Mouse (Mus musculus): ENCODE measurements around the gene Cdh18. TPM values are rescaled to one million over a fixed set of nuclear protein-coding genes. Genes with fewer than 3 reads are reported as not detected.
"Not testable (repeated sequence)": the region's sequence is repeated elsewhere in the genome, so short reads cannot be mapped to it uniquely, and the experiment has no call there.

Cdh18 gene
- polyA plus RNA-seq (2016; fragmentation: Nextera tagmentation; extraction: Ambion mirVana) = 0.12 and 0.14 TPM in 2 replicates

- no peaks in the 10 kb centered on the region for H3K9me3 ChIP-seq (replicated peaks)
- H3K27me3 ChIP-seq (replicated peaks) = no peaks in the 10 kb centered on the region
- no peak within 1 kb of the TSS for H3K27ac ChIP-seq
- no peaks in the 10 kb centered on the region for H3K4me1 ChIP-seq
- H3K4me3 ChIP-seq = no peak within 1 kb of the TSS
- no peak for ATAC-seq
- 48% methylated on average over 5 of the region's 5 CpGs for WGBS (ENCODE audit: insufficient replicate concordance)
- no peaks in the 10 kb centered on the region for H3K36me3 ChIP-seq
- H3K4me2 ChIP-seq = no peak within 1 kb of the TSS
- no peak within 1 kb of the TSS for H3K9ac ChIP-seq
Measured at GRCm38 (mm10) chr15:22548711-22549271, at the start of gene Cdh18. Gene Cdh18, plus strand, starts transcription at chr15:22549022.

- no peak for ATAC-seq
- no peaks in the 10 kb centered on the region for H3K4me1 ChIP-seq
- H3K4me3 ChIP-seq = no peak overlapping the region
- H3K9ac ChIP-seq = no peak overlapping the region
- H3K4me2 ChIP-seq = no peak overlapping the region
- no peaks in the 10 kb centered on the region for H3K9me3 ChIP-seq (replicated peaks)
- H3K27me3 ChIP-seq (replicated peaks) = no peaks in the 10 kb centered on the region
- H3K36me3 ChIP-seq = no peaks in the 10 kb centered on the region
- no peak overlapping the region for H3K27ac ChIP-seq
Measured at GRCm38 (mm10) chr15:22511271-22511670, 37.6 kb upstream of the Cdh18 start.

DNA sequence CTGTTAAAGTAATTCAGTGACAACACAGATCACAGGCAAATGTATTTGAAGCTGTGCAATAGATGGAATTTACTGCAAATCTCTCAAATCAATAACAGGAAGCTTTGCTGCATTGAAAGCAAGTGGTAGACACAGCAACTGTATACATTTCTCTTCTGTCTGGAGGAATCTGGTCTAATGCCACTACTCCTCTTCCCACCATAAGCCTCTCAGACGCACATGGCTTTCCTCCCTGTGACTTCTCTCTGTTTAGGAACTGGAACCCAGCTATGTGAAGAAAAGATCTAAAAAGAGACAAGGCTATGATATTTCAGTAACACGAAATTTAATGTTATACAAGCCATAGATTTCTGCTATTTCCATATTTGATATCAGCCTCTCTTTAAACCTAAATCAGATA lies 13.0 kb upstream of the Cdh18 start:
- no peaks in the 10 kb centered on the region for H3K4me1 ChIP-seq
- no peaks in the 10 kb centered on the region for H3K9me3 ChIP-seq (replicated peaks)
- H3K27ac ChIP-seq = no peak overlapping the region
- no peaks in the 10 kb centered on the region for H3K27me3 ChIP-seq (replicated peaks)
- H3K4me3 ChIP-seq = no peak overlapping the region
- 43% methylated on average over 2 of the region's 2 CpGs for WGBS (ENCODE audit: insufficient replicate concordance)
- no peak overlapping the region for H3K9ac ChIP-seq
- no peaks in the 10 kb centered on the region for H3K36me3 ChIP-seq
- H3K4me2 ChIP-seq = no peak overlapping the region
- no peak for ATAC-seq

- H3K4me1 ChIP-seq = no peaks in the 10 kb centered on the region
- H3K36me3 ChIP-seq = no peaks in the 10 kb centered on the region
- no peak overlapping the region for H3K9ac ChIP-seq
- no peak for ATAC-seq
- no peaks in the 10 kb centered on the region for H3K9me3 ChIP-seq (replicated peaks)
- 15% methylated on average over 4 of the region's 4 CpGs for WGBS (ENCODE audit: insufficient replicate concordance)
- no peaks in the 10 kb centered on the region for H3K27me3 ChIP-seq (replicated peaks)
- H3K4me3 ChIP-seq = no peak overlapping the region
- no peak overlapping the region for H3K27ac ChIP-seq
- H3K4me2 ChIP-seq = no peak overlapping the region
Measured at GRCm38 (mm10) chr15:22577974-22578616, 29.3 kb downstream of the Cdh18 start.

DNA sequence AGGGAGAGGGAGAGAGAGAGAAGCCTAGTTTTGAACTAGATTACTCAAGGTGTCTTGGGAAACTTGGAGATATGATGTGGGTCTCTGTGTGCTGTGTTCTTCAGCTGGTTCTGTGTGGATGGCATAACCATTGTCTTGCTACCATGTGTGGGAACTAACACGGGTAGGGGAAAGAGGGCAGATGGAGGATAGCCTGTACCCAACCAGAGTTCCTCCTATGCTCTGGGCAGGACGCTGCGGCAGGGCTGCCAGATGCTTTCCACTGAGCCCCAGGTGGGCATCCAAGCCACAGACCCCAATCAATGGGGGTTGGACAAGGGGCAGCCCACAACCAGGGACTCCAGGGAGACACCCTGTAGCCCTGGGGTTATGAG lies 29.8 kb downstream of the Cdh18 start:
- H3K4me3 ChIP-seq = no peak overlapping the region
- no peaks in the 10 kb centered on the region for H3K36me3 ChIP-seq
- no peak overlapping the region for H3K27ac ChIP-seq
- H3K4me1 ChIP-seq = no peaks in the 10 kb centered on the region
- no peak overlapping the region for H3K9ac ChIP-seq
- H3K27me3 ChIP-seq (replicated peaks) = no peaks in the 10 kb centered on the region
- ATAC-seq = no peak
- H3K9me3 ChIP-seq (replicated peaks) = no peaks in the 10 kb centered on the region
- 41% methylated on average over 3 of the region's 3 CpGs for WGBS (ENCODE audit: insufficient replicate concordance)
- no peak overlapping the region for H3K4me2 ChIP-seq

DNA sequence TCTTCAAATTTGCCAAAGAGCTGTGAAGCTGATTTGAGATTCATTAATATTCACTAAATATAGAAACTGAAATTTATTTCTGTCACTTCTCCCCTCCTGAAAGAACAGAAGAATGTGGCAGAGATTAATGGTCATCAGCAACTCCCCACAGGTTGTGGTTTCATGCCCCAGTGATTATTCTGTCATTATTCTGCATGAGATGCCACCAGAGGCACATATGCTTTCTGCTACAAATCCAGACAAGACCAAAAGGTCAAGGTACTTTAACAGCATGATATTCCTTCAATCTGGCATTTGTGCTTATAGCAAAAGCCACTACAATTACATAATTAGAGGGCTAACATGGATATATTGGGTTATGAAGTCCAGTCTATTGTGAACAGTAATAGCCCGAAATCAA lies 35.8 kb downstream of the Cdh18 start:
- H3K36me3 ChIP-seq = no peaks in the 10 kb centered on the region
- H3K27ac ChIP-seq = no peak overlapping the region
- H3K4me2 ChIP-seq = no peak overlapping the region
- WGBS (ENCODE audit: insufficient replicate concordance) = 77% methylated on average over 1 of the region's 1 CpGs
- H3K9ac ChIP-seq = no peak overlapping the region
- no peak overlapping the region for H3K4me3 ChIP-seq
- H3K4me1 ChIP-seq = no peaks in the 10 kb centered on the region
- ATAC-seq = no peak
- no peaks in the 10 kb centered on the region for H3K27me3 ChIP-seq (replicated peaks)
- no peaks in the 10 kb centered on the region for H3K9me3 ChIP-seq (replicated peaks)

- H3K4me1 ChIP-seq = no peaks in the 10 kb centered on the region
- 49% methylated on average over 2 of the region's 2 CpGs for WGBS (ENCODE audit: insufficient replicate concordance)
- no peaks in the 10 kb centered on the region for H3K36me3 ChIP-seq
- H3K4me3 ChIP-seq = no peak overlapping the region
- no peak overlapping the region for H3K9ac ChIP-seq
- H3K27me3 ChIP-seq (replicated peaks) = no peaks in the 10 kb centered on the region
- ATAC-seq = no peak
- H3K9me3 ChIP-seq (replicated peaks) = no peaks in the 10 kb centered on the region
- no peak overlapping the region for H3K4me2 ChIP-seq
- no peak overlapping the region for H3K27ac ChIP-seq
Measured at GRCm38 (mm10) chr15:22716376-22716775, 167.6 kb downstream of the Cdh18 start.

GRCm38 (mm10) chr15:22717681-22718080 lies 168.9 kb downstream of the Cdh18 start:
- Histone ChIP-seq H3K27ac (no peak overlapping the region), H3K27me3 (replicated peaks) (no peaks in the 10 kb centered on the region), H3K9me3 (replicated peaks) (no peaks in the 10 kb centered on the region), H3K36me3 (no peaks in the 10 kb centered on the region), H3K4me3 (no peak overlapping the region), H3K4me1 (no peaks in the 10 kb centered on the region), H3K9ac (no peak overlapping the region), H3K4me2 (no peak overlapping the region)
- WGBS (ENCODE audit: insufficient replicate concordance) = 75% methylated on average over 3 of the region's 3 CpGs
- ATAC-seq = no peak

- H3K9me3 ChIP-seq (replicated peaks) = no peaks in the 10 kb centered on the region
- no peaks in the 10 kb centered on the region for H3K36me3 ChIP-seq
- no peak overlapping the region for H3K9ac ChIP-seq
- ATAC-seq = no peak
- H3K4me3 ChIP-seq = no peak overlapping the region
- WGBS (ENCODE audit: insufficient replicate concordance) = 41% methylated on average over 1 of the region's 1 CpGs
- H3K27me3 ChIP-seq (replicated peaks) = no peaks in the 10 kb centered on the region
- no peak overlapping the region for H3K4me2 ChIP-seq
- H3K4me1 ChIP-seq = no peaks in the 10 kb centered on the region
- no peak overlapping the region for H3K27ac ChIP-seq
Measured at GRCm38 (mm10) chr15:22726574-22726973, 177.8 kb downstream of the Cdh18 start.

DNA sequence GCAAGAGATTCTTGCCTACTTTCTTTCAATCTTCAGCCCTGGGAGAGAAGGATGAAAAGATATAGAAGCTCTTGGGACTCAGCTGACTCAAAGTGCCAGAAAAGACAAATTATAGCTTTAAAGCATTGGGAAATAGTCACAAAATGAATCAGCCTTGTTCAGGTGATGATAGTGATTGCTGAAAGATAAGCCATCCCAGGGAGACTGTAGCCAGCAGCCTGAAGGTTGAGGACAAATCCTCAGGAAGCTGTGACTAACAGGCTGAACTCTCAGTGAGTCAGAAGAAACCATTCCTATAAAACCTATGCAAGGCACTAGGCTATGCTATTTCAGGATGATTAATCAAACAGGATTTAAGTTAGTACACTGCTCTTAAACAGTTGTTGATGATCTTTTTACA lies 184.2 kb downstream of the Cdh18 start:
- Histone ChIP-seq H3K36me3 (no peaks in the 10 kb centered on the region), H3K27ac (no peak overlapping the region), H3K4me1 (no peaks in the 10 kb centered on the region), H3K9me3 (replicated peaks) (no peaks in the 10 kb centered on the region), H3K27me3 (replicated peaks) (no peaks in the 10 kb centered on the region), H3K9ac (no peak overlapping the region), H3K4me3 (no peak overlapping the region), H3K4me2 (no peak overlapping the region)
- ATAC-seq = no peak

DNA sequence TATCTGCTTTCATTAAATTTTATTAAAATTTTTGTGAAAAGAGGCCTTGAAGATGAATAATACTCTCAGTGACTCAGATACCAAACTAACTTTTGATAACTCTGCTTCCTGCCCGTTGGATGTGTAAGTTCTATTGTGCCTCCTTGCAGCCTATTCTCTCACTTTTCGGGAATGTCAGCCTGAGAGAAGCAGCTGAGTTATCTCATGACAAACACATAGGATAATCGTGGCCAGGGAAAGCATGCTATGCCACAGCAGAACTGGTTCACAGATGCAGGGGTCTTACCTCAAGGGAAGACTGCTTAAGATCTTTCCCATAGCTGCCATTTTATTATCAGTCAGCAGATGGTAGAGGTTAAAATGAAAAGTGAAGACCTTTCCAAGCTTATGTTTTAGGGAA lies 187.3 kb downstream of the Cdh18 start:
- WGBS (ENCODE audit: insufficient replicate concordance) = 50% methylated on average over 3 of the region's 3 CpGs
- no peak overlapping the region for H3K9ac ChIP-seq
- ATAC-seq = no peak

GRCm38 (mm10) chr15:22761257-22761656 lies 212.4 kb downstream of the Cdh18 start:
- not testable (repeated sequence) for H3K4me3 ChIP-seq; H3K4me2 ChIP-seq; H3K9ac ChIP-seq; H3K27me3 ChIP-seq (replicated peaks); H3K27ac ChIP-seq; ATAC-seq; H3K9me3 ChIP-seq (replicated peaks); H3K4me1 ChIP-seq; H3K36me3 ChIP-seq

More for the DNA sequence above, 187.3 kb downstream of the Cdh18 start:
- H3K9me3 ChIP-seq (replicated peaks) = no peaks in the 10 kb centered on the region
- no peak overlapping the region for H3K27ac ChIP-seq
- no peaks in the 10 kb centered on the region for H3K36me3 ChIP-seq
- H3K4me3 ChIP-seq = no peak overlapping the region
- no peaks in the 10 kb centered on the region for H3K27me3 ChIP-seq (replicated peaks)
- H3K4me1 ChIP-seq = no peaks in the 10 kb centered on the region
- no peak overlapping the region for H3K4me2 ChIP-seq

DNA sequence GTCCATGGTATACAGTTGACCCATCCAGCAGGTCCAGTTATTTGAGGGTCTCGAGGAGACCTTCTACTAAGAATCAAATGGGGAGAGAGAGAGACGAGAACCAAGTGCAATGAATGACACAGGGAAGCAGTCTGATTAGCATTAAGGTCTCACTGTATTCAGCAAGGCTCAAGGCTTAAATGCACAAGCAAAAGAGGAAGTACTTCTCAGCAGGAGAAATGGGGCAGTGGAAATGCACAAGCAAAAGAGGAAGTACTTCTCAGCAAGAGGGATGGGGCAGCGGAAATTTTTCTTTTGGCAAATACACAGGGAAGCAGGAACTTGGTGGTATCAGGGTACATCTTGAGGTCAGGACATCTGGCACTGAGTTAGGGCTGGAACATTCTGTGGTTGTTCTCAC lies 217.8 kb downstream of the Cdh18 start:
- H3K4me1 ChIP-seq; H3K9me3 ChIP-seq (replicated peaks); H3K27me3 ChIP-seq (replicated peaks); H3K27ac ChIP-seq; H3K9ac ChIP-seq; H3K4me2 ChIP-seq; H3K36me3 ChIP-seq; ATAC-seq; H3K4me3 ChIP-seq: not testable (repeated sequence)
- WGBS (ENCODE audit: insufficient replicate concordance) = 58% methylated on average over 3 of the region's 3 CpGs
